Mouse (Mus musculus): ENCODE data around the gene Ankrd7. TPM values are rescaled to one million over a fixed set of nuclear protein-coding genes. Genes with fewer than 3 reads are reported as not detected.
"Not testable (repeated sequence)": the region's sequence is repeated elsewhere in the genome, so short reads cannot be mapped to it uniquely, and the experiment has no call there.

Gene Ankrd7
- not detected for total RNA-seq (2022)

DNA sequence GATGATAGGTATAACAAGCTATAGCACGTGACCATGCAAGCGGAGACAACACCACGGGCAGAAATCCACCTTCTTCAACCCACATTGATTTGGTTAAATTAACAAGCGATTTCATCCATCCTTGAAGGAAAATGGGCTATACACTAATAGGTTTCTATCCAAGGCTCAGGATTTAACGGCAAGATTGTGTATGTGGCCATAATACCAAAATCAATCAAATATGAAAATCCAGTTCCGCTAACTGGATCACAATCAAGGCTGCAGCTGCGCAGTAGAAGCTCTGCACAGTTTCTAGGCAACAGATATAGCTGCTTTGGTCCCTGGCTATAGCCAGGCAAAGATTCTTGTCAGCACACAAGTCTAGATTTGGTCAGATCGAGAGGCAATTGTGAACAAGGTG is at the start of gene Ankrd7:
Gene Ankrd7, plus strand, starts transcription at position 301 of the 400 bp plus-strand sequence.
- DNase-seq = no peak

DNA sequence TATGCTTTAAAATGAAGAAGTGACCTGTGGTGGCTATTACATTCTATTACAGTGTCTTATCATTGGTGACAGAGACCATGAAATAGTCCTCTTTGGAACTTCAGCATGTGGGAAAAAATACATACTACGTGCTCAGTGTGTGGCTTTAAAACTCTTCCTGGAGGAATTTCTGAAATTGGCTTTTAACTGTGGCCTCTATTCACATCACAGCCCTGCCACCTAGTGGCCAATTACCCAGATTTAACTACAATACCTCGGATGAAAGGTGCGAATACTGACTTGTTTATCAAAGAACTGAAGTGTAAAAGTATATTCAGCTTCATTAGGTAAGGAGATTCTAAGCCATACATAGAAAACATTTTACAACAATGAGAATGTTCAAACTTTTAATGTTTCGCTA is 46.8 kb upstream of the Ankrd7 start:
- peak; percentile 17 for DNase-seq

DNA sequence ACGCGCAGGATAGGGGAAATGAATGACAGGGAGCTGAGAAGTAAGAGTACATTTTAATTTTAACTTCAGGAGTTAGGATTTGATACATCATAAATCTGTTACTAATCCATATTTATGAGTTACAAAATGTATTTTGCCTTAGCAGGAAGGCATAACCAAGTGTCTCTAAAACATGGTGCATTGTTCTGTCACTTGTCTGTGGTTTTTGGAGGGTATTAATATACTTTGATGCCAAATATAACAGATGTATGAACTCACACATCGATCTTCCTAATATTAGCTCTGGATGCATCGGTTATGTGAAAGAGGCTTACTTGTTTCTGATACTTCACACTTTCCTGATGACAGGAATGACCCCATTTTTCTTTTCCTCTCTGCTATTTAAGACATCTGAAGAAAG is 45.9 kb upstream of the Ankrd7 start:
- no peak for DNase-seq

DNA sequence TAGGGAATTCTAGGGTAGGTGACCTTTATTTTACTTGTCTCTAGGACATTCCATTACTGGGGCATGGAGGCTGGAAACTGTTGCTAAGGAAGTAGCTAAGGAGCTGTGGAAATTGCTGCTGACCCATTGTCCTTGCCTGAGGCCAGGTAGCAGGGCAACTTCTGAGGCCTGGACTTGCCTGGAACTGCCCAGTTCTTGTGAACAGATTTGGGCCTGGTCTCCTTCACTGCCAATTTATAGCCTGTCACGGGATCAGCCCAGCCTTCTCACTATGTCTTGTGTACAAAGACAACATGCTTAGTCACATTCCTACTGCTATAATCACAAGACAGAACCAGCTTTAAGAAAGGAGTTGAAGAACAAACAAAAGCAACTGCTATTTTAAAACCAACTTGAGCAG is 43.3 kb upstream of the Ankrd7 start:
- DNase-seq = no peak

DNA sequence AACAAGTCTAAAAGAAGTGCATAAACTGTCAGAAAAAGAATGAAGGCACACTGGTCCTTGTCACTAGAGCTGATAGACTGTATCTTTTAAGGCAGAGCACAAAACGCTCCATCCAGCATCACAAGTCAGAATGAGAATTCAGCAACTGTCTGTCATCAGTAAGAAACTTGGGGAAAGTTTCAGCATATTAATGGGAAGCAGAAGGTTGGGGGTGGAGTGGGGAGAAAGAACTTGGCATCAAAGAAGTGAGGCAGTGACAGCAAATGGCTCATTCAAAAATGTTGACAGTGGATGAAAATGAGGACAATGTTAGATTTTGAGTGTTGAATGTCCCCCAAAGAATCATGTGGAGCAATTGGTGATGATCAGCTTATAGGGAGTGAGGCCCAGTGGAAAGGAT is 33.2 kb upstream of the Ankrd7 start:
- no peak for DNase-seq

DNA sequence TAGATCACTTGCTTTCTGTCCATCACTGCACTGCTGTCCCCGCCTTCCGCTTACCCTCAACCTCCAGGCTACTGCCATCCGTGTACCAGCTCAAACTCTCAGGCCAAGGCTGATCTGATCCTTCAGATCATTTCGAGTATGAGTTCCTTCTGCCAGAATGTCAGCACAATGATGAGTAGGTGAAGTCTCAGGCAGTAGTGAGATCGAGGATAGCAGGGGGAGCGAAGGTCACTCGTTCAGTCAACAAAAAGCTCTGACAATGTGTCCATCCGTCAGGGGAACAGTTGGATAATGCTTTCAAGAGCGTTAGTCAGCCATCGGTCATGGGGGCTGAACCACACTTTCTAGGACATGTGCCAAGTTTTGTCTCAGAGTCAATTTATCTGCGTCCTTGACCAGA is 21.6 kb upstream of the Ankrd7 start:
- DNase-seq = peak; percentile 70

DNA sequence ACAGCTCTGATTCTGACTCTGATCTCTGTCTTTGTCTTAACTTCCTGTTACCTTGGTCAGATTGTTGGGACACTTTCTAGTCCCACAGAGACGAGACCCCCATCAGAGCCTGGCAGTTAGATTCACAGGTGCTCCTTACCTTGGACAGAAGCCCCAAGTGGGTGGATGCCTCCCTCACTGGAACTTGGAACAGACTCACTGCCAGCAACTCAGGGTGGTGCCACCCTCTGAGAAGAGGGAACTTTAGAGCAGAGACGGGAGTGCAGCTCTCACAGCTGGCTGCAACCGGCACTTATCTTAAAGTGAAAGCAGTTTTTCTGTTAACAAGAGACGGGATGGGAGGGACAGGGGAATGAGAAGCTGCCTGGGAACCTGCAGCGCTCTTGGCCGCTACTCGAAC is 20.5 kb upstream of the Ankrd7 start:
- DNase-seq = not testable (repeated sequence)

DNA sequence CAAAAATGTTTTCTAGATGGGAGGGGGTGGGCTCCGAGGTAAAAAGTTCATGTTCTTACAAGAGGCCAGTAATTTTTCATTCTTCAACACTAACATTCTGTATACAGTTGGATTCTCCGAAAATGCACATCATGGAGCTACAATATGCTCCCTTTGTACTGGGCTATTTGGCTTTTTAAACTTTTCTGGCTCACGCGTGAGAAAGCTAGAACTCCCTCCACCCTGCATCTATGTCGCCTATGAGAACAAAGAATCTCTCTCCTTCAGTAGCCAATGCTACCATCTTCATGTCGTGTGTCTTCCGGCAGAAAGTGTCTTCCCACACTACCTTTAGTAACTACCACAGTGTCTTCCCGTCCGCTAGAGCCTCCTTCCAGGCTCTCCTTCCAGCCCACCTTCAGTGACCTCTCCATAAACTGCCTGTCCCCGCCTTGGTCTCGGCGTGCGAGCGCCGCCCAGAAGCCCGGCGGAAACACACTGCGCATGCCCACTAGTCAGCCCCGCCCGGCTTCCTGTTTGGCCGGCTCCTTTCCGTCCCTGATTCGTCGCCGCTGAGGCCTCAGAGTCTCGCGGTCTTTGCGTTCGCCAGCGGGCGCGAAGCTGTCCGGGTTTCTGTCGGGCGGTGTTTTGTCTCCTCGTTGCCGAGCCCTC is 17.9 kb upstream of the Ankrd7 start, which contains the start of gene Lsm8:
Gene Lsm8, plus strand, starts transcription at position 529 of the 651 bp plus-strand sequence.
- peak; percentile 96 for DNase-seq

DNA sequence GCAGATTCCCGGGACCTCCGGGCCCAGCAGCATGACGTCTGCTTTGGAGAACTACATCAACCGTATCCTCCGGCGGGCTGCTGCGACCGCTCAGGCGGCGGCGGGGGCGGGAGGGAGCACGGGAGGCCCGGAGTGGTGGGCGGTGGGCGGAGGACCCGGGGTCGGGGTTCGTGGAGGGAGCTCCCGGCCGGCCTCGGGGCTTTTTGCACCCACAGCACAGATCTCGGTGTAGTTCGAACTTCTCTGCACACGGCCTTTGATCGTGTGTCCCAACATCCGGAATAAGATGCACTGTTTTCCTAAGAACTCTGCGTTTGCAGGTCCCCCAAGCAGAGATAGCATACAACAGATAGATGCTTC is 17.4 kb upstream of the Ankrd7 start:
- DNase-seq = no peak

DNA sequence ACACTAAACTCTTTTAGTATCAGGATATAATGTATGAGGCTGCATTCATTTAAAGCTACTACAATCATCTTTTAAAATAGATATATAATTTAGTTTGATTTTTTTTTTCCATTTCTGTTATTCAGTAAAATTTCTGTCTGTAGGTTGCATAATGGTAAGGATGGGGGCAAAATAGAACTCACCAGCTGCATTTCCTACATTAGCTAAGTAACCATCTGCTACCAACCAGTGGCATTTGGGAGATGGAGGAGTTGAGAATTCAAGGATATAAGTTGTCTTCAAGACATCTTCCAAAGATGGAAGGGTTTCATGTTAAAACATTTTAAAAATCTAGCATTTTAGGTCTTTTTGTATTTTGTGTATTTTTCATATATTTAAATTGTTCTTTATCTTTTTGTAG is 10.8 kb upstream of the Ankrd7 start:
- DNase-seq = no peak

DNA sequence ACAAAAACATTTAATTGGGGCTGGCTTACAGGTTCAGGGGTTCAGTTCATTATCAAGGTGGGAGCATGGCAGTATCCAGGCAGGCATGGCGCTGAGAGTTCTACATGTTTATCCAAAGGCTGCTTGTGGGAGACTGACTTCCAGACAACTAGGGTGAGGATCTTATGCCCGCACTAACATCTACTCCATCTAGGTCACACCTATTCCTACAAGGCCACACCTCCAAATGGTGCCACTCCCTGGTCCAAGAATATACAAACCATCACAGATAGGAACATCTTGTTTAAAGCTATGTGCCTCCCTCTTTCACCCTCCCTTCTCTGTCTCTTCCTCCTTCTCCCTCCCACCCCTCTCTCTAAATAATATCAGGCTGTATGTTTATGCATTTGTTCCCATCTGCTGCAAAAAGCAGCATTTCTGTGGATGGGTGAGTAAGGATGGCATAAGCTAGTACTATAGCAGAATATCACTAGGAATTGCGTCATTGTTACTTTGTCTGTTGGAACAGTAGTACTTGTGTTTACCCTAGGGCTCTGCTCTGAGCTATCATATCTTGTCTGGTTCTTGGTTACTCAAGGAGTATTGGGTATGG is 9.5 kb upstream of the Ankrd7 start:
- DNase-seq = no peak

DNA sequence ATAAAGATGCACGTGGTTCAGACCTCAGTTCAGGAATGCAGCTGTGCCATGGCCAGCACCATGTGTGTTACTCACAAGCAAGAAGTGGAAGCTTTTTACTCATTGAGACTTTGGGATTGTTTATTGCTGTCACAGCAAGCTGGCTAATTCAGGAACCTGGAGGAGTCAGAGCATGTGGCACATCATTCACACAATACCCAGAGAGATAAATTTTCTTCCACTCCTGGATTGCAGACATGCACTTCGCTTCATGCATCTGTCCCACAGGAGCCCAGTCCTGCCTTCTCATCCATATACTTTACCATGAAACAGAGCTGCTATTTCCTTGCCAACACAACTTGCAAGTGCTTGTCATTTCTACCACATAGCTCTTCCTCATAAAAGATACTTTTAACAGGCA is 22.9 kb downstream of the Ankrd7 start:
- DNase-seq = no peak

DNA sequence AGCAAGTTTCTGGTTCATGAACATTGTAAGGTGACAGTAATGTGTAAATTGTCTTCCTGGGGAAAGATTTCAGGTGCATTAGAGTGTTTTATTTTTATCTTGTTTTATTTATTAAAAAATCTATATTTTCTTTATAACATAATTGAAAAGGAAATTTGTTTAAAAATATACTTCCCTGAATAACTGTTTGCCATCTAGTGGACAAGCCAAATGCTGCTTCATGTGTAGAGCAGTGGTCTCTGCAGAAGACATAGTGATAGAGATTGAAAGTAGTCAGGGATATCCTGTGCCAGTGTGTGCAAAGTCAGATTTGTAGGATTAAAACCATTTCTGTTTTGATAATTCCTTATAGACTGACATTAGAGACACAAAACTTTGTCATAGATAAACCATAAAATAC is 28.0 kb downstream of the Ankrd7 start:
- DNase-seq = no peak

DNA sequence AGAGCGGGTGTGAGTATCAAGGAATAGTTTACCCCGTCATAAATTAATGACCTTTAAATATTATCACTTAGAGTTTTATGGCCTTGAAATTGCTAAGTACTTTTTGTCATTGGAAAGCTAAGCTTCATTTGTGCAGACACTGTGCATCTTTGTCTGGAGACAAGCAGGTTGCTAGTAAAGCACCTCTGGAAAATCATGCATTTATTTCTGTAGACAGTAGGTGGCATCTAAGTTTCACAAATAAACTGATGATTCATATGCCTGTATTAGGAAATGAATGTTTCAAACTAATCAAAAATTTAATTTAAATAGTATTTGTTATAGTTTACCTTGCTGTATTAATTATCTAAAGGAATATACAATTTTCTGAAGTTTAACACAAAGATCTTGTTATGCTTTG is 41.1 kb downstream of the Ankrd7 start:
- no peak for DNase-seq

DNA sequence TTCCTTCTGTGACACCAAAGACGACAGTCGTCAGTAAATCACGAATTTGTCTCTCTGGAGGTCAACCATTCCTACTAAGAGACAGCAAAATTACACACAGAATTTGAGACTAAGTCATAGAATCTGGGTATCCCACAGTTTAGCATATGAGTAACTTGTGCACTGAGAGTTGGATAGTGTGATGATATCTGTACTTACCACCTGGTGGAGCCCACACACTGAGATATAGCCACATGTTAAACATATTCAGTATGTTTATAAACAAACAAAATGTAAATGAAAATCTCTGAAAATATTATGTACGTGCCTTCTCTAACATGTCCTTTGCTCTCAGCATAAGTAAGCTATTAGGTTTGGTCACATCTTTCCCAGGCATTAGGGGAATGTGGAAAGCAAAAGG is 47.1 kb downstream of the Ankrd7 start:
- no peak for DNase-seq

DNA sequence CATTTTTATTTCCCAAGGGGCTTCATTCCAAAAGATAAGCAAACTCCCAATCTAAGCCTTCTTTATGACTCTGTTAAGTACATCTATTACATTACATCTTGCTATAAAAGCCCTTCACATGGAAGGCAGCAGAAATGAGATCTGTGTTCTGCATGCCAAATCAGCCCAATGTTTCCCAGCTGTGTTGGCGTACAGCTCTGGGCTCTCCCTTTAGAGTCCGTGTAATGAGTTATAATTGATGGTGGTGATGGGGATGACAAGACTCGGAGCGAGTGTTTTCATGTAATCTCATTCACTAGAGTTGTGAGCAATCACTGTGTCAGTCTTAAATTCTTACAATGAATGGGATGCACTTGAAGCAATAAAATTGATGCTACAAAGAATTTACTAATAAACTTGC is 49.9 kb downstream of the Ankrd7 start:
- no peak for DNase-seq

DNA sequence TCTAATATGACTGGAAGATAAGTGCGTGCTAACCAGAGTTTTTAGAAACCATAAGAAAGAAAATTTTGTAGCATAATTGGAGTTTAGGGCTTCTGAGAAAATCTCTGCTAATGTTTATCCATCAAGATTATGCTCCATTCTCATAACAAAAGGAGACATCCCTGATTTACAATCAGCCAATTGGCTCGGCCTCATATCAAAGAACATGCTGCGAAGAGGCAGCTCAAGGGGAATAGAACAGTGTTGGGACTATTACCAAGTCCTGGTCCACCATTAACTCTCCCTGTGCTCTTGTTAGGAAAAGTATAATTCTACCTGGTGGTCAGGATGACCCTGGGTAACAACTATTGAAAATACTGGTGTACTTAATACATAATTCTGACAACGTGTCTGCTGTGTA is 50.4 kb downstream of the Ankrd7 start:
- no peak for DNase-seq

Other genes with a start within 250 kb of the Ankrd7 start
- gene Lsm8, start 17.7 kb upstream of the Ankrd7 start, total RNA-seq (2022) = 10 to 100 TPM; 23.2 to 31.2 (median 26.4) TPM

Measured in adrenal gland, adult 8-10 months (tissue).